14 mouse cellular contexts compared by ENCODE assay signal in the genomic region with DNA sequence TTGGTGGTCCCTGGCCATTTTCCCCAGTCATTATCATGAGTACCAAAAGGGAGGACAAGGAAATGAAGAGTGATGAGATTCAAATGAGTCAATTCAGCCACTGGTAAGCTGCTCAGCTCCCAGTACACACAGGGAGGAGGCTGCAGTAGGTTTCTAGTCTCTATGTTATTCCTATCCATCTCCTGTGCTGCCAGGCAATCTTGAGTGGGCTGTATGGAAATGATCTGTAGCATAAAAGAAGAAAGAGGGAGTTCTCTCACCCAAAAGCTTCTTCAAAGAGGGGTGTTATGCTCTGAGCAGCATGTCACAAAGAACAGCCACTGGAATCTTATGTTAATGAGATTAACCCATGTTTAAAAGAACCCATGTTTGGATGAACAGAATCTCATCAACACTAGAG.
"Had no signal": no experiment of that assay in that cellular context is flagged by ENCODE, and none has a peak within 500 bp of the region (broad histone marks: within the 10 kb centered on the region; RNA-seq: fewer than 3 reads in every experiment).

No protein-coding gene starts in this region.

- H3K27me3 ChIP-seq: kidney, embryonic 15.5 days; limb, embryonic 15.5 days; liver, embryonic 12.5 days; lung, embryonic 15.5 days; megakaryocyte, embryonic 14.5 days; midbrain, embryonic 15.5 days; neural tube, embryonic 13.5 days had no signal

- H3K36me3 ChIP-seq: kidney, embryonic 15.5 days; limb, embryonic 15.5 days; liver, embryonic 12.5 days; lung, embryonic 15.5 days; midbrain, embryonic 15.5 days; neural tube, embryonic 13.5 days had no signal

- H3K4me1 ChIP-seq: kidney, embryonic 15.5 days; limb, embryonic 15.5 days; liver, embryonic 12.5 days; lung, embryonic 15.5 days; megakaryocyte, embryonic 14.5 days; midbrain, embryonic 15.5 days; neural tube, embryonic 13.5 days had no signal

- DNase-seq: kidney, adult 2 months; kidney, postnatal 14 days; lung, postnatal 14 days; retina, postnatal 1 day; thymus, postnatal 4 days had no signal

- H3K27ac ChIP-seq: kidney, embryonic 15.5 days; limb, embryonic 15.5 days; liver, embryonic 12.5 days; lung, embryonic 15.5 days; macrophage; midbrain, embryonic 15.5 days; neural tube, embryonic 13.5 days; stomach, postnatal 0 days had no signal

- H3K9me3 ChIP-seq: kidney, embryonic 15.5 days; limb, embryonic 15.5 days; liver, embryonic 12.5 days; lung, embryonic 15.5 days; midbrain, embryonic 15.5 days; neural tube, embryonic 13.5 days had no signal

- H3K4me3 ChIP-seq: kidney, embryonic 15.5 days; limb, embryonic 15.5 days; liver, embryonic 12.5 days; lung, embryonic 15.5 days; megakaryocyte, embryonic 14.5 days; midbrain, embryonic 15.5 days; neural tube, embryonic 13.5 days had no signal
